Mouse (Mus musculus) lung, postnatal 10 days (tissue): ENCODE data around the gene Ndufaf1.
"Not testable (repeated sequence)": the region's sequence is repeated elsewhere in the genome, so short reads cannot be mapped to it uniquely, and the experiment has no call there.

Experiments
- DNase-seq: peaks from one replicate; pipeline ENCODE4 v3.0.0; 2021

Gene Ndufaf1

DNA sequence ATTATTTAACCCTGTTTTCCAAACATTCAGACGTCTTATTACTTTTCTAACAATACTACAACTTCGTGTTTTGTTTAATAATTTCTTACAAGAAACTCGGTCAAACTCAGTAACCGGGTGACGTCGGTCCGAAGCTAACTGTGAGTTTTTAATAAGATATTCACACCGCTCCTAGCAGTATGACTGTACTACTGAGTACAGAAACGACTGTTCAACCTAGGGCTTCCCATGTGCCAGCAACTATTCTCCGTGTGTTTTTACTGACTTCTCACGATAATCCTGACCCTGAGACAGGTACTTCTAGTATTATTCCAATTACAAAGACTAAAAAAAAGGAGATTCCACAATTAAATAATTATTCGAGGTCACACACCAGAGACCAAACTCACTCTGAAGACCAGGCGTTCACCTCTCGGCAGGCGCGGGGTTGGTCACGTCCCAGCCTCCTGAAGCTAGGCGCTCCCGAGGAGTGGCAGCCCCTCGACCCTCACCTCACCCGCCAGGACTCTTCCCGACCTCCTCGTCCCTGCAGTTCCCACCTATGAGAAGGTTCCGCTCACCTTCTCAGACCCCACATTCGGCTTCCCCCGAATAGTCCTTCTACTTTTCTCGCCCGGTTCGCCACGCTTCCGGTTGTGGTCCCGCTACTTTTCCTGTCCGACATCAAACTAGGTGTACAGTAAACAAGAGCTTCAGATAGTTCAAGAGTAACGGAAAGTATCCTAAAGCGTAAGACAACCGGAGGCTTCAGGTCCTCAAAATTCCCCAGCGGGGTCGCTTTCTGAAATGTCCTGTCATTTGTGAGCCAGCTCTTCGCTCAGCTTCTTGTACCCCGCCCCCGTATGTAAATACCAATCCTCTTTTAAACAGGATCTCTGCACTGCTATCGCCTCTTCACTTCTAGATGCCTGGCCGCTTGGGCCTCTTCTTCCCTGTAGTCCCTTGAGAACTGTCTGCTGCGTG, at the start of gene Ndufaf1:
Gene Ndufaf1, minus strand, starts transcription at position 608 of the 963 bp plus-strand sequence.
- peak; percentile 89 for DNase-seq

DNA sequence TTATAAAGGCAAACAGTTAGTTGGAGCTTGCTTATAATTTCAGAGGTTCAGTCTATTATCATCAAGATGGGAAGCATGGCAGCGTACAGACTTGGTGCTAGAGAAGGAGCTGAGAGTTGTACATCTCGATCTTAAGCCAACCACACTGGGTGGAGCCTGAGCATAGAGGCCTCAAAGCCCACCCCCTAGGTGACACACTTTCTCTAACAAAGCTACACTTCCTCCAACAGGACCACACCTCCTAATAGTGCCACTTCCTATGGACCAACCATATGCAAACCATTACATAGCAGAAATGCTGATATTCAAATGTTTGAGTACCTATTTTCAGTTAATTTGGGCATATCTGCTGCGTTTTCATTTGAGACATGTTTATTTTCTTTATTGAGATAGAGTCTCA, 47.4 kb upstream of the Ndufaf1 start:
- no peak for DNase-seq

DNA sequence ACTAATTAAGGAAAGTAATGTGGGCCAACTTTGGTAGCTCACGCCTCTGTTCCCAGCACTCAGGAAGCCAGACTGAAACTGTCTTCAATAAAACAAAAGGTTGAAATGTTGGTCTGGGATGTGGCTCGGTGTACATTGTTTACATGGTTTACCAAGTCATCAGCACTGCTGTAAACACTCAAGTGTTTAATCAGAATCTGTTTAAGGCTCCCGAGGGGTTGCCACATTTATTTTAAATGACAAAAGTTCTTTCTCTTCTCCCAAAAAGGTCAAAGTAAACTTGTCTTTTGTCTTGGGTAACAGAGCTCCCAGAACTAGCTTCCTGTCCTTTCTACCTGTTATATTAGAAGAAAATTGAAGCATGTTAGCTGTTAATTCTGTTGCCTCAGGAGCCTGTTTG, 45.0 kb upstream of the Ndufaf1 start:
- no peak for DNase-seq

DNA sequence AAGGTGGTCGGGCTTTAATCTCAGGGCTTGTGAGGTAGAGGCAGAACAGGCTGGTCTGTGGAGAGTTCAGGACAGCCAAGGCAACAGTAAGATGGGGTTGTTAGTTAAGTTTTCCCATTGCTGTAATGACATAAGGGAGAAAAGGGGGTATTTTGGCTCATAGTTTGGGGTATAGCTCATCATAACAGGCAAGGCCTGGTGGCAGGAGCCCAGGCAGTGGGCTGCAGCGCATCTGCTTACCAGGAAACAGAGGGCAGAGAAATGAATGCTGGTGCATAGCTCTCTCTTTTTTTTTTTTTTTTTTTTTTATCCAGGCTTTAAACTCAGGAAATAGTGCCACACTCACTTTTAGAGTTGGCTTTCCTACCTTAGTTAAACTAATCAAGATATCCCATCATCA, 40.5 kb upstream of the Ndufaf1 start:
- DNase-seq, result no peak

DNA sequence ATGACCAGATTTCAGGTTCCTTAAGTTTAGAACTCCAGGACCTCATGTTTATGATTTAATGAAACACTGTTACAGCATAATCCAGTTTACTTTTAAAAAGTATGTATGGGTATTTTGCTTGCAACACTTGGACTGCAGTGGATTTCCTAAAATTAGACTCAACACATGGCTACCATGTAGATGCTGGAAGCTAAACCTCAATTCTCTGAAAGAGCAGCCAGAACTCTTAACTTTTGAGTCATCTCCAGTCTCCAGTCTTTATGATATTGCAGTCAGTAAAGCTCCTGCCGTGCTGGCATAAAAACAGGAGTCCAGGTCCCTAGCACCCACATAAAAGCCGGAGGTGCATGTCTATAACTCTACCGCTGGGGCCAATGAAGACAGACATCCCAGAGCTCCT, 37.3 kb upstream of the Ndufaf1 start:
- DNase-seq, result no peak

DNA sequence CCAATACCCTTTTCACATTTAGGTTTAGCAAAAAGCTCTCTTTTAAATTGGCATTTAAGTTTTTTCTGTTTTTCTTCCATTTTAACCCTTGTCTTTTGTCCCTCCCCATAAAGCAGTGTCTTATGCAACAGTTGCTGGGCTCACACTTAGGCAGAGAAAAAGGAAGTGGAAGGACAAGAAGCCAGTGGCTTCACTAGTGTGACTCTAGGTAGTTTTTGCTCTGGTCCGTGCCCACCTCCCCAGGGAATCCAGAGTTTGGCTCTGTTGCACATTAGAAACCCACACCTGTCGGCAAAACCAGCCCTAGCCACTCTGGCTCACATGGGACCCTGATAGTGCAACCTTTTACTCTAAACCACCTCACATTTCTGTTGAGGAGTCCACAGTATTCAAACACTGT, 35.8 kb upstream of the Ndufaf1 start:
- no peak for DNase-seq

DNA sequence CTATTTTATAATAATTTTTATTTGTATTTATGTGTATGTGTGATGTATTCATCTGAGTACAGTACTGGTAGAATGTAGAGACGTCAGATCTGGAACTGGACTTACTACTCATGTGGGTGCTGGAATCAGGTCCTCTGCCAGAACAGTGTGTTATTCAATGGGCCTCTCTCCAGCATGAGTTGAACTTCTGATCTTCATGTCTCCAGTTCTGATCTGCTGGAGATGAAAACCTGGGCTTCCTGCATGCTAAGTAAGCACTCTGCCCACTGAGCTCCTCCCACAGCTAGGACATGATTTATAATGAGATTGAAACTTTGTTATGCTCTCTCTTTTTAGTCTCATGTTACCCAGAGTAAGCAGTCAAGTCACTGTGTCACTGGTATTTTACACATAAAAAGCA, 33.5 kb upstream of the Ndufaf1 start:
- DNase-seq, result no peak

DNA sequence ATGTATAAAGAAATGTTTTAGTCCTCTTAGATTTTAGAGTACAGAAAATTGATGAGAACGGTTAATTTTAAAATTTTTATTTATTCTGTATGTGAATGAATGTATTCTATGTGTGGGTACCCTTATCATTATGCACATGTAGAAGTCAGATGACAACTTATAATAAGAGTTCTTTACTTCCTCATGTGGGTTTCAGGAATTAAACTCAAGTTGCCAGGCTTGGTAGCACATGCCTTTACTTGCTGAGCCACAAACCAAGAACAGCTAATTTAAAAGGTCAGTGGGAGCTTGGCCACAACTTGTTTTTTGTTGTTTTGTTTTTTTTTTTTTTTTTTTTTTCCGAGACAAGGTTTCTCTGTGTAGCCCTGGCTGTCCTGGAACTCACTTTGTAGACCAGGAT, 32.2 kb upstream of the Ndufaf1 start:
- DNase-seq, result no peak

DNA sequence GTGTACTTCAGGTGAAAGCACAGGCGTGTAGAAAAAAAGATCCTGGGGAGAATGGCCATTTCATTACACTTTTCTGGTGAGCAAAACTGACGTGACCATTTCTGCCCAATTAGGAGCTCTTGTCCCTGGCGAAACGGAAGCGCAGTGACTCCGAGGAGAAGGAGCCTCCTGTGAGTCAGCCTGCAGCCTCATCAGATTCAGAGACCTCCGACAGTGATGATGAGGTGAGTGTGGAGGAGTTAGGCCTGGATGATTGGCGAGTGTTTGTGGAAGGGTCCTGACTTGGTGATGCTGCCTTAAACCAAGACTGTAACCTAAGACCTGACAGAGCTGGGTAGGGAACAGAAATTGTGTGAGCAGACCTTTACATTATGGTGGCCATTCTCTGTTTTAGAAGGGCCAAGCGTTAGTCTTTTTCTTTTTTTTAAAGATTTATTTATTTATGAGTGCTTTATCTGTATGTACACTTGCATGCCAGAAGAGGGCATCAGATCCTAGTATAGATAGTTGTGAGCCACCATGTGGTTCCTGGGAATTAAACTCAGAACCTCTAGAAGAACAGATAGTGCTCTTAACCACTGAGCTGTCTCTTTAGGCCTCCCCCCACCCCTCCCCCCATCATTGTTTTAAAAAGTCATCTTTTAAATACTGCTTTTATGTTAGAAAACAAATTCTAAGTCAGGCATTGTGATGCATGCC, 29.5 kb upstream of the Ndufaf1 start:
- DNase-seq, result peak; percentile 75

DNA sequence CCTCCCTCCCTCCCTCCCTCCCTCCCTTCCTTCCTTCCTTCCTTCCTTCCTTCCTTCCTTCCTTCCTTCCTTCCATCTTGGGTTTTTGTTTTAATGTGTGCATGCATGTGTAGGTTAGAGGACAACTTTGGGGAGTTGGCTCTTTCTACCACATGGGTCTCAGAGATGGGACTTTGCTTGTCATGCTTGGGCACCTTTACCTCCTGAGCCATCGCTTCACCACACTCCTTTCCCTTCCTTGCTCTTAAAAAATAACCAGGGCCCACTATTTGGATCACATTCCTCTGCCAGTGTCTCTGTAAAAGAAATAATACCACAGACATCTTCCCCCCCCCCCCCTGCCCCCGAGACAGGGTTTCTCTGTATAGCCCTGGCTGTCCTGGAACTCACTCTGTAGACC, 21.1 kb upstream of the Ndufaf1 start:
- no peak for DNase-seq

DNA sequence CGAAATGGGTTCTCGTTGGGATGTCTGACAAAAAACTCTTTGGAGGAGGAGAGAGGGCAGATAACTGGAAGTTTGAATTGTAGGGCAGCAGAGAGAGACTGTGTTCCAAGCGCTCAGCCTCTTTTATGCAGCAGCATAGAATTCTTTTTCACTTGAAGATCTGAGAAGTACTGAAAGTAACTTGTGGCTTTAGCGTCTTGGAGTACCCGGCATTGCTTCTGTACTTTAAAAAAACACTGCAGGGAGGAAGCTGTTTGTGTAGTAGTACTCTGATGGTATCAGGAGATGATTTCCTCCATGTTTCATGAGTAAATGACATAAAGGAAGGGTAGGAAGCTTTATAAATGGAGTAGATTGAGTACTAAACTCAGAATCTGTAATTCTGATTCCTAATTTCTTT, 13.2 kb upstream of the Ndufaf1 start:
- DNase-seq, result no peak

DNA sequence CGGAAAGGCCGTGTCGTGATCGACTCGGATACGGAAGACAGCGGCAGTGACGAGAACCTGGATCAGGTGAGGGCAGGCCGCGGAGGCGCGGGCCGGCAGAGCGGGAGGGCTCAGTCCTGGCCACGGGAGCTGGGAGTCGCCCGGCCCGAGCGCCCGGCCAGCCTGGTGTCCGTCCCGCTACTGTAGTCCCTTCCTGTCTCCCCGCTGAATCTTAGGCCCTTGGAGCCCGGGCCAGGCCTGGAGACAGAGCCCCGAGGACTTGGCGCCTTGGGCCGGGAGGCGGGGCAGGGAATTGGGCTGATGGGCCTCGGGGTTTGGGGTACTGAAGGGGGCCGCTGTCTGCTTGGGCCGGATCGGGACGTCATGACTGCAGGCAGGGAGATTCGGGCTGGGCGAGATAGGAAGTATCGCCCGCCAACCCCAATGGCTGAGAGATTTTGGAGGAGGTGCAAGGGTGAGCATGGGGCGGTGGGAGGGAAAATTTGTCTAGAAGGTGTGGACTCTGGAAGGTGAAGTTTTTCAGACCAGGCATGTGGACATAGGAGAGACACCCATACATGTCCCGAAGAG, 12.7 kb upstream of the Ndufaf1 start:
- DNase-seq, result peak; percentile 63

DNA sequence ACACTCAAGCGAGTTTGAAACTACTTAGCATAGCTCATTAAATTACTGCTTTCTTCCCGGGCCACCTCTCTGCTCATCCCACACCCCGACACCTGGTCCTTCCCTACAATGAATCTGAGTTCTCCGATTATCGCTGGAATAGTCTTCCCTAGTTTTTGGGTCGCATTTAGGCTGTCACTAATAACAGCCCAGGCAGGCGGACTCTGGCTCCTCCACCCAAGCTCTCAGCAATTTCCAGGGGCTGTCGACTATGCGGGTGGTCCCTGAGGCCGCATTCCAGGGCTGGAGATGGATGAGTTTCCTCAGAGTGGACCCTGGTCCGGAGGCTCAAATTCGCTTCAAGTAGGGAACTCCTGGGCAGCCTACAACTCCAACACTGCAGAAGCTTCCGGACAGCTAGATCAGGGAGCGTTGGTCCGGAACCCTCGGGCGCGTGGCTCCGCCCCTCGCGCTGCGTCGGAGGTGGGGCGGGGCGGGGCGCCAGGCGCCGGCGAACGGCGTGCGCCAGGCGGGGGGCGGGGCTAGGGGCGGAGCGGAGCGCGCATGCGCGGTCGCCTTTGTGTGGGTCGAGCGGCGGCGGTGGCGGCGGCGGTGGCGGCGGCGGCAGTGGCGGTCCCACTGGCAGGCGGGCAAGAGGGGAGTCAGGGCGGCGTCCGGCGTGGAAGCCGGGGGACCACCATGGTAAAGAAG, 12.0 kb upstream of the Ndufaf1 start, which contains the start of gene Rtf1:
Gene Rtf1, plus strand, starts transcription at position 544 of the 690 bp plus-strand sequence.
- peak; percentile 95 for DNase-seq

DNA sequence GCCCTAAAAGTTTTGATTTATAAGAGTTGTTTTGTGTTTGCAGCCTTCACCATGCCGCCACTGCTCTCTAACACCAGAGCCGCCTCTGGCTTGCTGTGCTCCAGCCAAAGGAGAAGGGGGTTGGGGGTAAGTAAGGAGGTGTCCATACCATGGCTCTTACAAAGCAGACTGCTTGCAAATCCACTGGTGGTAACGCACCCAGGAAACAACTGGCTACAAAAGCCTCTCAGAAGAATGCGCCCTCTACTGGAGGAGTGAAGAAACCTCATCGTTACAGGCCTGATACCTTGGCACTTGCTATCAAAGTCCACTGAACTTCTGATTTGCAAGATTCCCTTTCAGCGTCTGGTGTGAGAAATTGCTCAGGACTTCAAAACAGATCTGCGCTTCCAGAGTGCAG, 6.4 kb upstream of the Ndufaf1 start:
- peak; percentile 24 for DNase-seq

DNA sequence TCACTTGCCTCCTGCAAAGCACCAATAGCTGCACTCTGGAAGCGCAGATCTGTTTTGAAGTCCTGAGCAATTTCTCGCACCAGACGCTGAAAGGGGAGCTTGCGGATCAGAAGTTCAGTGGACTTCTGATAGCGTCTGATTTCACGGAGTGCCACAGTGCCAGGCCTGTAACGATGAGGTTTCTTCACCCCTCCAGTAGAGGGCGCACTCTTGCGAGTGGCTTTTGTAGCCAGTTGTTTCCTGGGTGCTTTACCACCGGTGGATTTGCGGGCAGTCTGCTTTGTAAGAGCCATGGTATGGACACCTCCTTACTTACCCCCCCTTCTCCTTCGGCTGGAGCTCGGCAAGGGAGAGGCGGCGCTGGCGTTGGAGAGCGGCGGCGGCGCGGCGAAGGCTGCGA, 3.1 kb upstream of the Ndufaf1 start:
- not testable (repeated sequence) for DNase-seq

DNA sequence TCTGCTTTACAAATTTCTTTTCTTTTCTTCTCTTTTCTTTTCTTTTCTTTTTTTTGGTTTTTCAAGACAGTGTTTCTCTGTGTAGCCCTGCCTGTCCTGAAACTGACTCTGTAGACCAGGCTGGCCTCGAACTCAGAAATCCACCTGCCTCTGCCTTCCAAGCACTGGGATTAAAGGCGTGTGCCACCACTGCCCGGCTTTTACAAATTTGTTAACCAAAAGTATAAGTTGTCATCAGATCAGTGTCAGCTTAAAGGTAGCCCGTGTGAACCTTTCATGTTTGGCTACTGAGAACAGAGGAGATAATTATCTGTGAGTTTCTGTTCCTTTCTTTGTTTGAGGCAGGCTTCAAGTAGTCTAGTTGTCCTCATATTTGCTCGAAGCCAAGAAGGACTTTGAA, 18.4 kb downstream of the Ndufaf1 start:
- DNase-seq, result no peak

DNA sequence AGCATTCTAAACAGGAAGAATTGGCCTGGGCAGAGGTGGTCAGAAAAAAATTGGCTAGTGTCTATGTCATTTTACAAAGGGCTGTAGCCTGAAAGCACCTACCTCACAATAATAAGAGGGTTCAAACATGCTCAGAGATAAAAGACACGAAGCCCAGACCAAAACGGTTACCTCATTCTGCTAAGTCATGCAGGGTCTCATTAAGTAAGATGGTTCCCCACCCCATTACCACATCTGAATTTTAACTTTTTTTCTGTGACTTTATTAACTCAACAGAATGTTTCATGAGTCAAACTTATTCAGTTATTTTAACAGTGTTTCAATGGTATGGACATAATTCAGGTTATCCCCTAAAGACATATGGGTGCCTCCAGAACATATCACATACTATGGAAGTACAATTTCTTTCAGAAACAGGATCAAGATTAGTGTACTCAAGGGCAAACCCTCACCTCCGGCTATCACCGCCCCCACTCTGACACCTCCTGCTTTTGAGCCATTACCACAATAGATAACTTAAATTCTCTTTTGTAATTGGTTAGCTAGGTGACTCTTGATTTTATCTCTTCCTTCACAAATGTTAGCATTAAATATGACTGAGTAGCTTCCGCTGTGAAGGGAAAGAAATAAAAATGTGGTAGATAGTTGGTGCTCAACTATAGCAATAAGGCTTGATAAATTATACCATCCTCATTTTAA, 21.3 kb downstream of the Ndufaf1 start:
- DNase-seq, result no peak

DNA sequence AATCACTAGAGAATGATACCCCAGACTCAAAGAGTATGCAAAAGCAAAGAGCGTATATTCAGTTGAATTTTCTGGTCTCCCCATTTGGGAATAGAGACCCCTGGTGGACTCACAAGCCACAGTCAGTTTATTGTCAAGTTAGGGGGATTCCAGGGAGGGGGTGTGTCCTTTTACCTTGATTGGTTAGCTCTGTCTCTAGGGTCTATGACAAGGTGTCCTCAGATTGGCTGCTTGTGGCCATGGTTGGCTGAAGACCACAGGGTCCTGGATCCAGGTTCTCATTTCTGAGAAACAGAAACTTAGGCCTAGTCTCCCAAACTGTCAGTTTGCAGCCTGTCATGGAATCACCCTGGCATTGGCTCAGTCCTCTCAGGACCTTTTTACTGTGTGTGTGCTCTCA, 25.8 kb downstream of the Ndufaf1 start:
- DNase-seq, result no peak

DNA sequence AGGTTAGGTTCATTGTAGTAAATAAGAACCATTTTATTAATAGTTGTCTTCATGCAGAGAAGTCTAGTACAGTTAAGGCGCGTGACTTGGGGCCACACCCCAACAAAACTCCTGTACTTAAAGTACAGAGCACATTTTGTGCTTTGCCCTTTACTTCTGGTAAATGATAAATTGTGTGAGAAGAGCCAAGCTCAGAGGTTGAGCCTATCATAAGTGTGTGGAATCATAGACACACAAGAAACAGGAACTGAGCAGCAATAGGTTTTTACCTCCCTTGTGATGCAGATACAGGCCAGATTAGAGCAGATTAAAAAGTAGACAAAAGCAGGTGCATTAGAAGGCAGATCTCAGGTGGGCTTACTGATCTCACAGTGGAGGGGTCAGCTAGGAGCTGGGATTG, 41.3 kb downstream of the Ndufaf1 start:
- no peak for DNase-seq

DNA sequence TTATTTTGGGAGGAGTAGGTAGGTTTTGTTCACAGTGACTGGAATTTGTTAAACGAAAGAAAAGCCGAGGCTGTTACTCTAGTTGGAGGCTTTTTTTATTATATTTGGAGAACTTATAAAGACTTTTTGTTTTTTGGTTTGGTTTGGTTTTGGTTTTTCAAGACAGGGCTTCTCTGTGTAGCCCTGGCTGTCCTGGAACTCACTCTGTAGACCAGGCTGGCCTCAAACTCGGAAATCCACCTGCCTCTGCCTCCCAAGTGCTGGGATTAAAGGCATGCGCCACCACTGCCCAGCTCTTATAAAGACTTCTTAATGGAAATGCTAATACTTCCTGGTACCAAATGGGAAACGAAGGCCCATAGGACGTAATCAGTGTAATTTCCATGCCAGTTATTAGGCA, 43.6 kb downstream of the Ndufaf1 start:
- not testable (repeated sequence) for DNase-seq

DNA sequence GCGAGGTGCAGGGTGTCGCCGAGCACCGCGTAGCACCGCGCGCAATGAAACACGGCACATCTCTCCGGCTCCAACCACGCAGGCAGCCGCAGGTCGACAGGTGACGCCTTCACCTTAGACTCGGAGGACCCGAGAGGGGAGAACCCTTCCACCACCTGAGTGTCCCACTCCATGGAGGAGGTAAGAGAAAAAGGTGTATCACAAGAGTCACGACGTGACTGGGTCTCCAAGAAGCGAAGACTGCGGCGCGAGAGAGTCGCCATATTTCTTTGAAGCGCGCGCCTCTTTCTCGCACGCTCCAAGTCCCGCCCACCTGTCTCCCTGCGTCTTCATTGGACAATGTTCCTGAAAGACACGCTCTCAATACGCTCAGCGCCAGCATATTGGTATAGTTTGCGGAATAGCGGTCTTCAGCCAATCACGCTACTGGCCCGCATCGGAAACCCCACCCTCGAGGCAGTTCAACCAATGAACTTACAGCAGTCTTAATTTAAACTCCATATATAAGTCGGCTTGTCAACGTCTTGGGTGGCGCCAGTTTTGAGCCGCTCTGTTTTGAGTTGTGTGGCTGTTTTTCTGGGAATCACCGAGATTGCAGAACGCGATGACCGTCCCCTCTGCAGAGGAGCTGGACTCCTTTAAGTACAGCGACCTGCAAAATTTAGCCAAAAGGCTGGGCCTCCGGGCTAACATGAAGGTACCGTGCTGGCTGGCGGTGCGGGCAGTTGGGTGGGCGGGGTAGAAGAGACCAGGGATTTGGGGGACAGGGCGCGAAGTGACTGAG, 44.2 kb downstream of the Ndufaf1 start, which contains the start of the genes Nusap1 and Oip5:
Gene Nusap1, plus strand, starts transcription at position 100 of the 784 bp plus-strand sequence.
Gene Oip5, minus strand, starts transcription at position 271 of the 784 bp plus-strand sequence.
- peak; percentile 96 for DNase-seq

DNA sequence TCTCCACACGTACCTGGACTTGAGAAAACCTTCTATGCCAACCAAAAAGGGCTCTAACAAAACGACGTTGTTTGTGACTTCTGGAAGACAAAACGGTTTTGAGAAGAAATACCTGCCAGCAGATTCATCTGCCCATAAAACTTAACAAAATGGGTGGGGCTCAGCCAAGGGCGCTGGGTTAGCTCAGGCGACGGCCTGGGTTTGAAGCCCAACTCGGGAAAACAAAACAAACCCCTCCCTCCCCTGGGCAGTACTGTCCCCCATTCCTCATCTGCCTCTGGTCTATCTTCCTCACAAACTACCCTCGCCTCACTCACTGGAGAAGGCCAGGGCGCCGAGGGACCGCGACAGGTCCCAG, 44.8 kb downstream of the Ndufaf1 start:
- no peak for DNase-seq
